Mouse (Mus musculus) c-Kit-positive CD71-positive TER-119-positive erythroid progenitor cells, embryonic 14.5 days (primary cell): ENCODE measurements around the gene Gm14327.
A peak's percentile ranks its signal among the peaks of the same experiment; 100 is the strongest.
"Not testable (repeated sequence)": the region's sequence is repeated elsewhere in the genome, so short reads cannot be mapped to it uniquely, and the experiment has no call there.

Source experiments
- DNase-seq: peaks from one replicate; pipeline ENCODE4 v3.0.0-alpha.2; 2013; ENCODE audit warnings: low spot score

Gm14327 gene

GRCm38 (mm10) chr2:177897046-177897578 lies at the start of gene Gm14327:
Gm14327 (plus strand) TSS chr2:177897096.
- not testable (repeated sequence) for DNase-seq

GRCm38 (mm10) chr2:177862254-177862653 lies 34.6 kb upstream of the Gm14327 start:
- DNase-seq: not testable (repeated sequence)

GRCm38 (mm10) chr2:177887743-177888142 lies 9.2 kb upstream of the Gm14327 start:
- not testable (repeated sequence) for DNase-seq

GRCm38 (mm10) chr2:177898171-177898570 lies 1.3 kb downstream of the Gm14327 start:
- DNase-seq: not testable (repeated sequence)

GRCm38 (mm10) chr2:177903276-177903675 lies 6.4 kb downstream of the Gm14327 start:
- DNase-seq: not testable (repeated sequence)

- DNase-seq: peak; percentile 0
These were observed 28.7 kb downstream of the Gm14327 start, which contains the start of gene Zfp972 for GRCm38 (mm10) chr2:177925563-177926103. Zfp972 (minus strand) TSS chr2:177925613.
